Mouse (Mus musculus) cerebellum, adult 2 months (tissue): ENCODE results near the gene Rims3.

Source experiments
- CTCF ChIP-seq: fragments of 200-500 bp; IDR thresholded peaks from 2 replicates; pipeline ENCODE4 v1.5.1; 2011; ENCODE audit warnings: low read depth, mild to moderate bottlenecking, control low read depth, low read length, moderate library complexity, borderline replicate concordance; ENCODE audit not compliant: insufficient read depth
- POLR2A ChIP-seq: fragments of 200-500 bp; IDR thresholded peaks from 2 replicates; pipeline ENCODE4 v1.6.1; 2011; ENCODE audit warnings: low read length, control low read depth, borderline replicate concordance; ENCODE audit not compliant: insufficient read depth

DNA sequence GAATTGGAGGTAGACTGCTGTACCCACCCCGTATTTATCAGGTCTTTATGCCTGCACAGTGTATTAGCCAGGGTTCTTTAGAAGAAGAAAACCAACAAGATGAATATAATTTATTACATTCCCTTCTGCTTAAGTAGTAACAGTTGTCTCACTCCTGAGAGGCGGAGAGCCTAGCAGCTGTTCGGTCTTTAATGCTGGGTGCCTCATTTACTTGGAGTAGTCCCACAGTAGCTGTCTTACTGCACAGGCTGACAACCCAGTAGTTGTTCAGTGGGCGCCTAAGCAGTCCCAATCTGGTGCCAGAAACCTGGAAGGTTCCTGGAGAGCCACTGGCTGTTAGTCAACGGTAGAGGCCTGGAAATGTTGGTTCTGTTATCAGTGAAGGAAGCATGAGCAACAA, 23.8 kb upstream of the Rims3 start:
- TF ChIP-seq CTCF: no peak
- TF ChIP-seq POLR2A: no peak
